Mouse (Mus musculus): ENCODE measurements around the gene Slc28a1.
A peak's percentile ranks its signal among the peaks of the same experiment; 100 is the strongest.
"Not testable (repeated sequence)": the region's sequence is repeated elsewhere in the genome, so short reads cannot be mapped to it uniquely, and the experiment has no call there.

Slc28a1 gene

DNA sequence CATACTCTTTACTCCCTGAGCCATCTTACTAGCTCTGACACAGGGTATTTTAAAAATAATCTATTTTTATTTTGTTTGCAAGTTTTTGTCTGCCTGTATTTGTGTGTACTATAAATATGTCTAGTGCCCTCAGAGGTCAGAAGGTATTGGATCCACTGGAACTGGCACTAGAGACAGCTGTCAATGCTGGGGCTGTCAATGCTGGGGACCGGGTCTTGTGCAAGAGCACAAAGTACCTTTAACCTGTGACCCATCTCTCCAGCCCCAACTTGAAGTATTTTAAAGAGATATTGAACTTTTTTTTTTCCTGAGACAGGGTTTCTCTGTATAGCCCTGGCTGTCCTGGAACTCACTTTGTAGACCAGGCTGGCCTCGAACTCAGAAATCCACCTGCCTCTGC lies 59.3 kb downstream of the Slc28a1 start:
- DNase-seq = no peak

DNA sequence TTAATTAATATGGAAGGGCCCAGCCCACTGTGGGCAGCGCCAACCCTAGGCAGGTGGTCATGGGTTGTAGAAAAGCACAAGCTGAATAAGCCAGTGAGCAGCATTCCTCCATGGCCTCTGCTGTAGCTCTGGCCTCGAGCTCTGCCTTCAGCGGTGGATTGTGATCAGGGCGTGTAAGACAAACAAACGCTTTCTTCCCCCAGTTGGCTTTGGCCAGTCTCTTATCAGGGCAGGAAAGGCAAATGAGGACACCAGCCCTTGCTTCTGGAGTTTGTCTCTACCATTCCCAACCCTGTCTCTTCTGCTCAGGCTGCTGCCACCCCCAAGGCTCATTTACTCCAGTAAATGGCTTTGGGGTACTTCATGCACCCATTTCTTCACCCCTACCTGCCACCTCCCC lies 60.1 kb downstream of the Slc28a1 start:
- no peak for DNase-seq

DNA sequence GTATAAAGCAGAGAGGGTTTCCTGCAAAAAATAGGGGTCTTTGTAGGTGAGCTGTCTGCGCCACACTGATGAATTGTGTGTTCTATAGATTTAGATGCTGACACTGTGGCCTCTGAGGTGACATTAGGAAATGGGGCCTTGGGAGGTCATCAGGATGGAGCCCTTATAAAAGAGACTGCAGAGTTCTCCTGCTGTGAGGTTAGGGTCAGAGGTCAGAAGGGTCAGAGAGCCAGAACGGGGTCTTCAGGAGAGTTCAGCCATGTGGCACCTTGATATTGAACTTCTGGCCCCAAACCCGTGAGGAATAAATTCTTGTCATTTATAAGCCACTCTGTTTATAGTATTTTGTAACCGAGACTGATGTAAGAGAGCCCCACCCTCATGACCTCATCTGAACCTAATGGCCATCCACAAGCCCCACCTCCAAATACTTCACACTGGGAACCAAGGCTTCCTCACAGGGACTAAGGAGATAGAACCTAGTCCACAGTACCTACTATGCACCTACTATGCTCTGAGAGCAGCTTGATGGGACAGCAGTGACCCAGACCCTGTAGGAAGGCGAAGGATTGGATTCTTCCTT lies 61.7 kb downstream of the Slc28a1 start:
- DNase-seq = no peak

DNA sequence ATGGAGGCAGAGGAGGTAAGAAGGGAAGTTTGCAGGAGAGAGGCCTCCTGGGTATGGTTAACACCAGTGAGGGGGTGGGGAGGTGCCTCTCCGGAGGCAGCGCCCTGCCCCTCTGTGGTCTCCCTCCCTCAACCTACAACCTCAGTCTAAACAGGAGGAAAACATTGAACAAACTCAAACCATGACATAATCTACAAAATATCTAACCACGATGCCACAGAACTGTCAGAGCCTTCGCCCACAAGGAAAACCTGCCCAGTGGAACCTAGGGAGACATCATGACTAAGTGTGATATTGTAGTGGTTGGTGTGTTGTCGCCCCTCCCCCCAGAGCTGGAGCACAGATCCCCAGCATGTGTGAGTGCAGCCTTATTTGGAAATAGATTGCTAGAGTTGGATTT lies 64.9 kb downstream of the Slc28a1 start:
- DNase-seq = peak; percentile 53

DNA sequence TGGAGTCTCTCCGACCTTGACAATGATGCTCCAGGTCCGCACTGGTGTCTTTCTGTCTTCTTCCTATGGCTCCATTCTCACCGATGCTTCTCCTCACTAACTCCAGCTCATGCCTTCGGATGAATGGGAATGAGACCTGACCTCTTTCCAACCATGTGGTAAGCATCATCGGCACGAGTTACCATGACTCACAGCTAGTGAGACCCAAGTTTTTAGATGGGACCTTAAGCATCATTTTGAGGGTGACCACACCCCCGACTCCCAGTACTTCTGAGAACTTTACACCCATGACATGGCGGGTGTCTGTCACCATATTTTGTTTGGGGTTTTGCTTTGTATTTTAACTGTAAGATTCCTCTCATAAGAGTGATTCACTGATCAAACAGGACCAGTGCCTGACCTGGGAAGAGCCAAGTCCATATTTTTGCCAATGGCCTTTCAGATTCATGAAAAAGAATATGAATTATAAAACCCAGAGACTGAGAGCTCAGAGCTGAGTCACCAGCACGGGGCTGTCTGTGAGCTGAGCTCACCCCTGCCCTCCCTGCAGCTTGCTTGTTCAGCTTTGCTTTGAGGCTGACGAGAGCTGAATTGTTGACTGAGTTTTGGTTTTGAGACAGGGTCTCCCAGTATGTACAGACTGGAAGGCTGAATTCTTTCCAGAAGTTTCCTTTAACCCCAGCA lies 68.0 kb downstream of the Slc28a1 start:
- no peak for DNase-seq

DNA sequence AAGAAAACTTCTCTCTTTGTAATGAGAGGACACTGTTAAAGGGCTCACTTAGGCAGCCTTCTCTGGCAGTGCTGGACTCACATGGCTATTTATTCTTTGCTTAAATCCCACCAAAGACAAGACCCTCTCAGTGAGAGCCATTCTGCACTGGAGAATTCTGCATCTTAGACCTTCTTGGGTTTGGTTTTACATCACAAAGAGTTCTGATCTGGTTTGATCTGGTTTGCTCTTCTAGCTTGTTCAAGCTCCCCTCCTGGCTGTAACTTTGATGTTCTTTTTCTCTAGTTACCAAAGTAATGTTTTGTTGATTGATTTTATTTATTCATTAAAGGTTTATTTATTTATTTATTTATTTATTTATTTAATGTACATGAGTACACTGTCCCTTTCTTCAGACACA lies 68.6 kb downstream of the Slc28a1 start:
- DNase-seq = no peak

DNA sequence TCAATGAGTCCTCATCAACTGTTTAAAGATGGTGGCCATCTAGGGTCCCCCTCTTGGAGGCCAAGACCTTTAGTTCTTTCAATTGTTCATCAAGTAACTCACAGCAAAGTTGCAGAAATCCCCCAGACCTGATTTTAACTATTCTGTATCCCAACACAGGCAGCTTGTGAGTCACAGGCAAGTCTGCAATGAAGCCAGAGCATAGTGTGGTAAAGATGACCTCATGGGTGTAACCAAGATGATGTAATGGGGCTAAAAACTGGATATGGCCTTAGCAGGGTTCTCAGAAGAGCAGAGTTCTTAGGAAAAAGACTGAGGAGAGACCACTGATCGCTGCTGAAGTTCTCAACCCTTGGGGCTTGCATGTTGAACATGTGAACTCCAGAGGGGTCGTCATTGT lies 69.5 kb downstream of the Slc28a1 start:
- DNase-seq = no peak

DNA sequence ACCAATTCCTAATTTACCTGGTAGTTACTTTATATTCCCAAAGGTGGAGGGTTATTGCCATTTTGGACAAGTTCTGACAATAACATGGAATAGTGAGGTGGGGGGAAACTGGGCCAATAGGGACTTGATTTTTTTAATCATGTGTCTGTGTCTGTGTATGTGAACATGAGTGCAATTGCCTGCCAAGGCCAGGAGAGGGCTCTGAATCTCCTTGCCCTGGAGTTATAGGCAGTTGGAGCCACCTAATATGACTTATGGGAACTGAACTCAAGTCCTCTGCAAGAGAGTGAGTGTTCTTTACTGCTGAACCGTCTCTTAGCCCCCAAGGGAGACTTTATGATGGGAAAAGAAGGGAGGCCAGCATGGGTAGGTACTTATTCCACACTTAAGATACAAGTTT lies 70.1 kb downstream of the Slc28a1 start:
- no peak for DNase-seq

DNA sequence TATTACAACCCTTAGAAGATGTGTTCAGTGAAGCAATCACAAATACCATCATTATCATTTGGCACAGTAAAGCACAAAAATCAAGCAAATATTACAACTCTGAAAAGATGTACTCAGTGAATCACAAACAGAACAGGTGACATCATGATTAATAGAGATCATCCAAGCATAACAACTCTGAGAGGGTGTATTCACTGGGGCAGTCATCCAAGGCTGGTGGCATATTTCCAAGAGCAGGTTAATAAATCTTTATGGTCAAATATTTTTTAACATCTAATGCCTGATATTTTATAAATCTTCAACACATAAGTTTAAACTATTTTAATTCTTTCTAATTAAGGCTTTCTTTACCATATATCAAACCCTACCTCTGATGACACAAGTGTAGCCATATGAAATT lies 71.4 kb downstream of the Slc28a1 start:
- not testable (repeated sequence) for DNase-seq

DNA sequence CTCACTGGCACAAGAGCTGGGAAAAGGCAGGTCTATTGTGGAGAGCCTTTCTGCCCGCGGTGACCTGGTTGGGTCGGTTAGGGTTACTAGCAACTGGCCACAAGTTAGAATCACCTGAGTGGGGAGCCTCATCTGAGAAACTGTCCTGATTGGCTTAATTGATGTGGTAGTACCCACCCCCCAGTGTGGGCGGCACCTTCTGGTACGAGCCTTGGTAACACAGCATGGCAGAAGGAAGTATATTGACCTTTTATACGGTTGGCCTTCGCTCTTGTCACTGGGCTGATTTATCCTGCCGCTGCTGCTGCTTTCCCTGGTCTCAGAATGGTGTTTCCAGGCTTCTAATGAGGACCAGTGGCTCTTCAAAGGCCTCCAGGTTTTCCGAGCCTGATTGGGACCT lies 74.6 kb downstream of the Slc28a1 start:
- no peak for DNase-seq

DNA sequence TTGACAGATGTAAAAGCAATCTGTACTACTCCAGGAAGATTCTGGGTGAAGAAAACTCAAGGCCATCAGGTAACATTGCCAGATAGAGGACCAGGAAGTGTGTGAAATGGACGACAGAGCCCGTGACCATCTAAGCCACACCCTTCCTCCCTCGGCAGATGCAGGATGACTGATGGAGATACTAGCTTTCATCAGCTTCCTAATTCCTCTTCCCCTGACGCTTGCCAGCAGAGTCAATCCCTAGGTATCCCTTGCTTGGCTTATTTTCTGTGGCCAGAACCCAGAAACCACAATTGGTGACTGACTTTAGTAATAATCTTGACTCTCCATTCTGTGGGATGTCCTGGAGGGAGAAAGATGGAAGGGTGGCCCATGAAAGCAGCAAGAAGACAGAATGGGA lies 80.9 kb downstream of the Slc28a1 start:
- no peak for DNase-seq

DNA sequence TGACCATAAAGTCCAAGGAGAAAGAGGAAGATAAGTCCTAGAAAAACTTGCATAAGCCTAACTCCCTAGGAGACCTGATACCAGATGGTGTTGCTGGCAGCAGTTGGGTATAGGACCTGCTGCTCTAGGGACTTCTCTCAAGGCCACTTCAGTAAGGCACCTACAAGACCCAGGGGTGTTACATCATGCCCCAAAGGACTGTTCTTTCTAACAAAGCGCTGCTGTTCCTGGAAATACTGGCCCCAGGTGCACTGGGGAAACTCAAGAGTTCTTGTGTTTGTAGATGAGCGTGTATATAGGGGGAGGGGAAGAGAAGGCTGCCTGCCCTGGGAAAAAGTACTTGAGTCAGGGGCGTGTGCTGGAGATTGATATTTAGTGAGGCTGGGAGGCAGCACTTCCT lies 82.2 kb downstream of the Slc28a1 start:
- no peak for DNase-seq

DNA sequence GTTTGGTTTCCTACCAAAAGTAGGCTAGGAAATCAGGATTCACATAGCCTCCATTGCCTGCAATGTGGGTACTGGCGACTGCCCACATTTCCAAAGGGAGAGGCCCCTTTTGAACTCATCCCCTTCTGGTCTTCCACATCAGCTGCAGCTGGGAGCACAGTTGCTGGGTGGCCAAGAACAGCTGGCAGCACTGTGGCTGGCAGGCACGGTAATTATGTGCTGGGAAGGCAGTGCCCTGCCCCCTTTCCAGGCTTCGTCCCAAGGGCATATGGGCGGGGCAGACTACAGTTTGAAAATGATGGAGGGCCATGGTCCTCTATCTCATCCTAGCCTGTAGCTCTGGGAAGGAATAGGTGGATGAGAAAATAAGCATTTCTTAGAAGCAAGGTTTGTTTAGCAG lies 83.9 kb downstream of the Slc28a1 start:
- DNase-seq = no peak

DNA sequence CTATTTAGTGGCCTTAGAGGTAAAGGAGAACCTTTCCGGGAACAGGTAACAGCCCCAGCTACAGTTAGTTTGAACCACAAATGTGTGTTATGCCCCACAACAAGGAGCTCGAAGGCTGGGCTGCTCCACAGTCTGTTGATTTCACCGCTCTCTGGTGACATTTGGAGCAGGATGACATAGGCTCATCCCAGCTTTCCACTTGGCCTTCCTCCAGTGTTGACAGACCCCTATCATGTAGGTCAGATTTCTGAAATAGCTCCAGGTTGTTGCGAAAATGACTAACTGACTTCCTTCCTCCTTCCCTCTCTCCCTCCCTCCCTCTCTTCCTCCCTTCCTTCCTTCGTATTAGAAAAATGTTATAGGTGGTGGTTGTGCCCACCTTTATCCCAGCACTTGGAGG lies 84.5 kb downstream of the Slc28a1 start:
- no peak for DNase-seq

DNA sequence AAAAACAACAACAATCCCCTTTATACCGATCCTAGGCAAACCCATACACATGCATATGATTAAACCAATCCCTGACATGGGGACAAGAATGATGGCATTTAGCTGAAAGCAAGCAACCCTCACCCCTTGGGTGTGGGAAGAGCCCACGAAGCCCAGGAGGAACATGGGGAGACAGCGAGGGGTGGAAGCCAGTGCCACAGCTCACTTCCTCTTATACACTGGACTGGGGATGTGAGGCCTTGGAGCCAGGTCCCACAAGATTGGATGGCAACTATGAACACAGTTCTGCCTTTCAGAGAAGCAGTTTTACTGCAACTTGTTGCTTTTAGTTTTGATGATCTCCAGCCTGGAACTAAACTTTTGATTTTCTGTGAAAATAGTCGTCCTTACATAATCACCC lies 85.2 kb downstream of the Slc28a1 start:
- DNase-seq = no peak

DNA sequence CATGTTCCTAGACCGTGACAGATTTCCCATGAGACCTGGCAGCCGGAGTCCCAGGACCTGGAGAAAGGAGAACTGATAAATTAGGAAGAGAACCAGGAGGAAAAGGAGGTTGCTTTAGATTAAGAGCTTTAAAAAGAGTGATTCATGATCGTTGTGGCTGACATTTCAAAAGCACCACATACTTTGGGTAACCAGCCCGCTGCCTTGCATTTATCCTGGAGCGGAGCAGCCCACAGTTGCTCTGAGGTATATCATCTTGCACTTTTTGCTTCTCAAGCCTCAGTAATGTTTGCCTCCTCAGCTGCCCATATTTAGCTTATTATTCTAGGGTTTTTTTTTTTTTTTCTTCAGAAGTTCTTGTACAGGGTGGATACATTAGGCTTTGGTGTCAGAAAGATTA lies 87.8 kb downstream of the Slc28a1 start:
- no peak for DNase-seq

DNA sequence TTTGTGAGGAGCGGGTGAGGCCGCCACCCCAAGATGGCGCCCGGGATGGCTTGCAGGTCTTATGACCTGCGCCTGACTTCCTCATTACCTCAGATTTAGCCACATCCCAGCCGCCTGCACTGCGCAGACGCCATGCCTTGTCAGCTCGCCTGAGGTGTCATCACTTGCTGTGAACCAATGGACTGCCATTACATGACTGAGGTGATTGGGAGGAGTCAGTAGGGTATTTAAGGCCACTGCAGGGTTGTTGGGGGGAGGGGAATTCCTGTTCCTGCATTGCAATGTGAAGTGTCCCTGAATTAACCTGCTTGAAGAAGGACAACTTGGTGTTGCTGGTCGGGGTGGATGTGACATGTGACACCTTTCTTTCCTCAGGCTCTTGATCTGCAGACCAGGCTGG lies 89.0 kb downstream of the Slc28a1 start:
- not testable (repeated sequence) for DNase-seq

DNA sequence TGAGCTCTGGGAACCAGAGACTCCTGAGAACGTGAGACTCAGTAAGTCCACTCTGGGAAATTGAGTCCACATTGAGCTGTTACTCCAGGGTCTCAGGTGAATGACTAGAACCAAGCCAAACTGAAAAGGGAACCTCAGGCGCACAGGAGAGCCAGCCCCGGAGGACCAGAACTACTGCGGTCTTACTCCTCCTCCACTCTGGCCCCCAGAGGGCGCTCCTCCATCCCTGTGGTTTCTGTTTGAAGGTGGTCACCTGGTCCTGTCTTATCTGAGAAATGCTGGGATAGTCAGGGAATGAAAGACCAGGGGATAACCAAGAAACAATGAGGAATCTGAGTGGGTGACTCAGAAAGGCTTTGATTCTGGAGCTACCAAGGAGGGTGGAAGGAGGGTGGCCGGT lies 94.3 kb downstream of the Slc28a1 start:
- DNase-seq = peak; percentile 61

DNA sequence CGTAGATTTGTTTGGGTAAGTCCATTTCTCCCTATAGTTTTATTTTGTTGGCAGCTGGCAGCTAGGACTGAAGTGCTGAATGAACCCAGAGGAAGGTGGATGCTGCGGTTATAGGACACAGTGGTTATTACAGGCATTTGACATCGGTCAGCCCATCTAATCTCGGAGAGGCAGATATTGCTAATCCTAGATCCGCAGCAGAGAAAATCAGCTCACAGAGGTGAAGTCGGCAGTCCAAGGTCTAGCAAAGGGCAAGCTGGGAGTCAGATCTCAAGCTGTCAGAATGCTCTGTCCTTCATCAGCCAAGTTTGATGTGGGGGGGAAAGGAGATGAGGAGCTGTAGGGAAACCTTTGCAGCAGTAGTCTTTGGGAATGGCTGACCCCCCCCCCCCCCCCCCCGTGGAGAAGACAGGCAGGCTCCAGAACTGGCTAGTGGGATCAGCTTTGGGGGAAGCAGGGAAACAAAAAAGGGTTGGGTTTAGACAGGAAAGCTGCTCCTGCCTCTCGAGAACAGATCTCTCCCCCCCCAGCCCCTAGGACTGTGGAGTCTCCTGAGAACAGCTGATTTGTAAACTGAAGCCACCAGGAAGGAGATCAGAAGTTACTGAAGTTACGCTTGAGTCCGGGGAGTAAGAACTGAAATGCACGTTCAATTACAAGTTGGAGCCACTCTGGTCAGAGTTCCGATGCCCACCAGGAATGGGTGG lies 95.5 kb downstream of the Slc28a1 start:
- no peak for DNase-seq

DNA sequence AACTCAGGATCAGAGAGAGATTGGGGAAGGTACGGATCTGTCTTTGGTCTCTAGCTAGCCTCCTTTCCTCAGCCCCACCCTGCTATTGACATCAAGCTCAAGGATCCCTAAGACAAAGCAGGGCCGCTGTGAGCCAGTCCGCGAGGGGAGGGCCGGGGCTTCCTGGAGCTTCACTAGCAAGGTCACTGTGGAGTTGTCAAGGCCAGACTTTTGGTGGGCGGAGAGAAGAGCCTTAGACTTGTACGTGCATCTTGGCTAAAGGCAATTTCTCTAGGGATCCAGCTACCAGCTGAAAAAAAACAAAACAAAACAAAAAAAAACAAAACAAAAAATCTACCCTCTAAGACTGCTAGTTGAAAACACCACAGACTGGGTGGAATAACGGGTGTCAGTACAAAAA lies 97.2 kb downstream of the Slc28a1 start:
- no peak for DNase-seq

DNA sequence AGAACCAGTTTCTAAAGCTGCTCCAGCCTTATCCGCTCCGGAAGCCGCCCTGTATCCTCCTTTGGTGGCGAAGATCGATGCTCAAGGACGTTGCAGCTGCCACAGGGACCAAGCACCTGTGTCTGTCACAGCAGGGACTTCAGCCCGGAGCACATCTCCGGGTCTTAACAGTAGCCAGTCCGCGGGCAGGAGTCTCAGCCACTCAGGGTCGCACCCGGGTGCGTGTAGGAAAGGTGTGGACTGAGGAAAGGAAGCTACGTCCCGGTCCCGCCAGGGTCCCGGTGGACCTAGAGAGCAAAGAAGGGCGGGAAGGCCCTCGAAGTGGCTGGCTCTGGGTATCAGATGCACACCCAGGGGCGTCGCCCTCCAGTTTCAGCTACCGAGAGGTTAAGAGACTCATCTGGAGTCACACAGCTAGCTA lies 97.7 kb downstream of the Slc28a1 start:
- DNase-seq = peak; percentile 5

DNA sequence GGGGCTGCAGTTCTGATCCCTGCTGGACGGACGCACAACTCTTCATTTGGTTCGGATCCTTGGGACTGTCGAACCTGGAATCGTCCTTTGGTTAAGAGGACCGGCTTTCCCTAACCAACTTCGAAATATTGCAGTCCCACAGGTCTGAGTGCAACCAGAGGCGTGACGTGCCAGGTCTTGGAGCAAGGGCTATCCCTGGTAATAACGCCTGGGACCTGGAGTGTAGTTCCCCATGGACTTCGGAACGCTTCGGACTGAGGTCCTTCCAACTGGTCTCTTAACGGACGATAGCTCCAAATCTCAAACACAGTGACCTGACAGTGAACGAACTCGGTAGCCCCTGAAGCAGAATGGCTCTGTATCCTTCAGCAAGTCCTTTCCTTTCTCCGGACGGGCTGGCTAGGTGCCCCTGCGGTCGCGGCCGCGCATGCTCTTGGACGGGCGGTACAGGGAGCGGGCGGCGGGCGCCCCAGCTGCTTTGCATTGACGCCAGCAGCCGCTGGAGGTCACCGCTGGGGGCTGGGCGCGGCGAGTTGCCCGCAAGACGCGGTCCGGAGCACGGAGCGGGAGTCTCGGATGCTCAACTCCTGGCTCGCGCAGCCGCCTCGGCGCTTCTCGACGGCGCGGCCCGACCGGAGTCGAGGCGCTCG lies 98.2 kb downstream of the Slc28a1 start:
- peak; percentile 85 for DNase-seq

DNA sequence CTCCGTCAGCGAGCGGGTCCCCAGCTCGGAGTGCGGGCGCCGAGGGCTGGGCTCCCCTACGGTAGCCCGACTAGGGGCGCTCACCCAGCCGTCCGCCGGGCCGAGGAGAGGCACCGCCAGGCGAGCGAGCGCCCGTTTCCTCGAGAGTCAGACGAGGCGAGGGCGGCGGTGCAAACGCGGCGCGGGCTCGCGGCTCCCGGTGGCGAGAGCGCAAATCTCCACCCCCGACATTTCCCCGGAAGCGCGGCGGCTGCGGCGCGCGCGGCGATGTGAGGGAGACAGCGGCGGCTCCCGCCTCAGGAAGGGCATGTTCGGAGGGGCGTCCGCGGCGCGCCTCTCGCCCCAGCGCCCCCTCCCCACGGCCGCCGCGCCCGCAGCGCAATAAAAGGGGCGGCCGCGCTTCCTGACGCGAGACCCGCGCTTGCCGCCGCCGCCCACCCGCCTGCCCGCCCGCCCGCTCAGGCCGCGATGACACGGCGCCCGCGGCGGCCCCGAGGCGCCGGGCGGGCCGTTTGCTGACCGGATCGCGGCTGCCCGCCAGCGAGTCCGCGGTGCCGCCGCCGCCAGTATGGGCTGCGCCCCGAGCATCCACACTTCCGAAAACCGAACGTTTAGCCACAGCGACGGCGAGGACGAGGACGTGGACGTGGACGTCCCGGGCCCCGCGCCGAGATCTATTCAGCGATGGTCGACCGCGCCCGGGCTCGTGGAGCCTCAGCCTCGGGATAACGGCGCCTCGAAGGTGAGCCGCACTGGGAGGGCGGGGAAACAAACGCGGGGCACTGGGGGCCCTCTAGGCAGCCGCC lies 99.0 kb downstream of the Slc28a1 start, which contains the start of gene Pde8a:
Gene Pde8a, plus strand, starts transcription at position 250 of the 806 bp plus-strand sequence.
- no peak for DNase-seq

Data from right cerebral cortex, adult 18-20 months (tissue).